Comparison of ENCODE assay signal across 8 mouse cellular contexts in the genomic region with DNA sequence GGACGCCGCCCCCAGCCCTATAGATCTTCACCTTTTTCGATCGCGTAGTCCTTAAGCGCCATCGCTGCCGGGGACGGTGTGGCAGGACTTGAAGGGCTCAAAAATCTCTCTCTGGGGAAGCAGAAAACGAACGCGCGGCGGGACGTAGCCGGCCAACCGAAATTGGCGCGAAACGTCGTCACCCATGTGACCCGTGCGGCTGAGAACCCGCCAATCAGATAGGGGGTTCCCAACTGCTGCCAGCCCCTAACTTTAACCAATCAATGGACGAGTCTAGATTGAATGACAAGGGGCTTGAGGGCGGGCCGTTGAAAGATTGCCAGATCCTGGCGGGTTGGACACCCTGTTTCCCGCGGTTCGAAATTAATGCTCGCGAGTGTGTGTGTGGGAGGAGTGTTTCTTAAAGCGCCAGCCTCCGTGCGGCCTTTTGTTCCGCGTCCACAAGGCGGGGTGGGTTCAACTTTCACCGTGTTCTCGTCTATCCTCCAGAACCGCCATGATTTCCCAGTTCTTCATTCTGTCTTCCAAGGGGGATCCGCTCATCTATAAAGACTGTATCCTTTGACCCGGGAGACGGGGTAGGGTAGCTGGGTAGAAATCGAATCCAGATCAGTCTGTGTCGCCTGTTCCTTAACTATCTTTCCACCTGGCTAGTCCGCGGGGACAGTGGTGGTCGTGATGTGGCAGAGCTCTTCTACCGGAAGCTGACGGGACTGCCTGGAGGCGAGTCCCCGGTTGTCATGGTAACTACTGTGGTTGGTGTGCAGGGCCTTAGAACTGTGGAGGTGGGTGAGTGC. TPM values are rescaled to one million over a fixed set of nuclear protein-coding genes. Genes with fewer than 3 reads are reported as not detected.
A peak's percentile ranks its signal among the peaks of the same experiment; 100 is the strongest.
DNase-seq lines count a peak whose midpoint lies in the region; ATAC-seq lines count a peak whose summit lies in the region.

A gene (plus strand): TSS at position 308 of the 797 bp plus-strand sequence.
A gene (minus strand): TSS at position 728 of the 797 bp plus-strand sequence.

- peak; percentile 93 for ATAC-seq in inflammation-experienced regulatory T-cells, adult 6 months
- peak; percentile 72 for ATAC-seq in megakaryocyte-erythroid progenitor cell, adult 5-6 weeks (replicated peaks; ENCODE audit: low FRiP score, low TSS enrichment, poor library complexity, severe bottlenecking)

- peak; percentile 98 to 99 for DNase-seq in adrenal gland, adult (ENCODE audit: inconsistent age in 2 of 2, low spot score in 1 of 2)
- peak; percentile 98 for DNase-seq in embryo, embryonic 10.5 days (ENCODE audit: low spot score)
- peak; percentile 98 for DNase-seq in gastrocnemius, postnatal 14 days
- DNase-seq in left cerebral cortex, postnatal 10 days (ENCODE audit: extremely low spot score in 1 of 2, low spot score in 2 of 2): peak; percentile 98
- DNase-seq in right cerebral cortex, postnatal 25 days: peak; percentile 95
- peak; percentile 98 for DNase-seq in urinary bladder, postnatal 4 days (ENCODE audit: low spot score in 2 of 2)

- intact Hi-C loops in gastrocnemius, postnatal 14 days (cut with DNase I; ENCODE audit: low total_unique reads): no loop called here
- intact Hi-C loops in left cerebral cortex, postnatal 10 days (cut with DNase I): no loop called here

RNA-seq across cellular contexts. Expression of the first gene that starts in this region (rescaled TPM):
- total RNA-seq in gastrocnemius, postnatal 14 days (2021): 10 to 100 TPM in 1 of 2 experiments, 1 to 10 TPM in 1; 7.6 to 10.1 TPM
- polyA plus RNA-seq in inflammation-experienced regulatory T-cells, adult 6 months (2017; shearing (Covaris generic)): 1 to 10 TPM; 4.9 to 7.5 (median 7.4) TPM
- 10 to 100 TPM; 26.2 to 28.1 TPM for total RNA-seq in left cerebral cortex, postnatal 10 days (2021)
- total RNA-seq in megakaryocyte-erythroid progenitor cell, adult 5-6 weeks (2014; fragmentation: Nextera tagmentation): 37.3 and 53.0 TPM in 2 replicates
- 18.9 and 32.8 TPM in 2 replicates for total RNA-seq in megakaryocyte-erythroid progenitor cell, adult 5-6 weeks (2017)

RNA-seq across cellular contexts. Expression of the second gene that starts in this region (rescaled TPM):
- 10 to 100 TPM; 10.7 to 11.8 TPM for total RNA-seq in gastrocnemius, postnatal 14 days (2021)
- 10 to 100 TPM; 47.6 to 94.8 (median 56.4) TPM for polyA plus RNA-seq in inflammation-experienced regulatory T-cells, adult 6 months (2017; shearing (Covaris generic))
- total RNA-seq in left cerebral cortex, postnatal 10 days (2021): 10 to 100 TPM; 15.6 to 16.0 TPM
- 343 and 361 TPM in 2 replicates for total RNA-seq in megakaryocyte-erythroid progenitor cell, adult 5-6 weeks (2014; fragmentation: Nextera tagmentation)
- 397 and 503 TPM in 2 replicates for total RNA-seq in megakaryocyte-erythroid progenitor cell, adult 5-6 weeks (2017)

Comparison
In these comparisons a context has a peak if more than half of its experiments do, and no peak if none do; other contexts are left out.
1. Peak in every context shown above with its lines: DNase-seq and ATAC-seq.
2. RNA of the second gene that starts in this region (total RNA-seq): 343 to 503 TPM in megakaryocyte-erythroid progenitor cell, adult 5-6 weeks; 15.6 to 16.0 TPM in left cerebral cortex, postnatal 10 days and 10.7 to 11.8 TPM in gastrocnemius, postnatal 14 days; every median in the first group is over 10 times any median in the second.